Mouse (Mus musculus): ENCODE measurements around the gene Timm10. TPM values are rescaled to one million over a fixed set of nuclear protein-coding genes. Genes with fewer than 3 reads are reported as not detected.
A peak's percentile ranks its signal among the peaks of the same experiment; 100 is the strongest.

Gene Timm10
- polyA plus RNA-seq (2015; fragmentation: Nextera tagmentation; extraction: Ambion mirVana), result 45.0 and 49.8 TPM in 2 replicates

DNA sequence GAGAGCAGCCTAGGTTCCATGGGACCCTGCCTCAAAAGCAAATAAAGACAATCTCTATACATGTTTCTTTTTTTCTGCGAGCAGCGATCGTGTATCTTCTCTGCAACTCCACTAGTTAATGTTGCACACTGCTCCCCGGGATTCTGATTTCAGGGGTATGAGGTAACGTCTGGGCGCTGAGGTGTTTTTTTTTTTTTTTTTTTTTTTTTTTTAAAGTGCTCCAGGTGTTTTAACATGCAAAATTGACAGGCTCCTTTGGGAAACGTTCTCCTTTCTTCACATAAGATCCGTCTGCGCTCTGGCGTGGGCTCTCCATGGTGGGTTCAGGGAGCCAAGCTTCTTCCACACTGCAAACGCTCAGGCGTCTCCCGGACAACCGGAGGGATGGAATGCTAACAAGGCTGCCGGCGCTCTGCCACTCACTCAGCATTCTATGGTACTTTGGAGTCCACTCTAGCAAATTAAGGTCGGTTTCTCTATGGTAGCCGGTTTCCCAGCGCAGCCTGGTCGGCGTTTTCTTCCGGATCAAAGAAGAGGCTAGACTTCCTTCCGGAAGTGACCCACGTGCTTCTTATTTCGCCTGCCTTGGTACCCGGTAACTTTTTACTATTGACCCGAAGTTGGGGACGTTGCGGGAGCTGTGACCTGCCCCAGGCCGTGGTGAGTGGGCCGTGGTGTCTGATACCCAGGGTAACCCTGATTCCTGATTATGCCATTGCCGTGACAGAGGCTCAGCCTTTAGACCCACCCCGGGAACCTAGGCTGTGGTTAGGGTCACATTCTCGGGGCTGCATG is at the start of gene Timm10:
Timm10 (plus strand) TSS at position 510 of the 795 bp plus-strand sequence.
- Histone ChIP-seq H3K4me1 (peaks cover 10% of the 10 kb centered on the region), H3K27ac (peak within 1 kb of the TSS; percentile 65; the same call in 1 of the 2 replicates), H3K36me3 (peaks cover 12% of the 10 kb centered on the region; the same call in 1 of the 2 replicates), H3K4me2 (peak within 1 kb of the TSS; percentile 87), H3K9ac (peak within 1 kb of the TSS; percentile 50), H3K27me3 (no peaks in the 10 kb centered on the region), H3K4me3 (peak within 1 kb of the TSS; percentile 83), H3K9me3 (no peaks in the 10 kb centered on the region)
- ATAC-seq (ENCODE audit: insufficient number of reproducible peaks, low FRiP score, low TSS enrichment, low read depth), result peak; percentile 86
- WGBS, result under 1% methylated on average over 34 of the region's 34 CpGs

GRCm38 (mm10) chr2:84777706-84778105 is 49.1 kb upstream of the Timm10 start:
- H3K27ac ChIP-seq, result no peak overlapping the region
- H3K4me1 ChIP-seq, result peaks cover 14% of the 10 kb centered on the region
- no peaks in the 10 kb centered on the region for H3K36me3 ChIP-seq
- no peak overlapping the region for H3K9ac ChIP-seq
- ATAC-seq (ENCODE audit: insufficient number of reproducible peaks, low FRiP score, low TSS enrichment, low read depth), result no peak
- no peaks in the 10 kb centered on the region for H3K27me3 ChIP-seq
- no peak overlapping the region for H3K4me2 ChIP-seq
- no peaks in the 10 kb centered on the region for H3K9me3 ChIP-seq
- 46% methylated on average over 3 of the region's 3 CpGs for WGBS
- no peak overlapping the region for H3K4me3 ChIP-seq

- no peak overlapping the region for H3K9ac ChIP-seq
- H3K4me3 ChIP-seq, result no peak overlapping the region
- H3K9me3 ChIP-seq, result no peaks in the 10 kb centered on the region
- no peak for ATAC-seq (ENCODE audit: insufficient number of reproducible peaks, low FRiP score, low TSS enrichment, low read depth)
- H3K36me3 ChIP-seq, result no peaks in the 10 kb centered on the region
- H3K27me3 ChIP-seq, result no peaks in the 10 kb centered on the region
- peaks cover 12% of the 10 kb centered on the region for H3K4me1 ChIP-seq
- 61% methylated on average over 6 of the region's 6 CpGs for WGBS
- H3K27ac ChIP-seq, result no peak overlapping the region
- H3K4me2 ChIP-seq, result no peak overlapping the region
Observed at GRCm38 (mm10) chr2:84779210-84779609, 47.6 kb upstream of the Timm10 start.

DNA sequence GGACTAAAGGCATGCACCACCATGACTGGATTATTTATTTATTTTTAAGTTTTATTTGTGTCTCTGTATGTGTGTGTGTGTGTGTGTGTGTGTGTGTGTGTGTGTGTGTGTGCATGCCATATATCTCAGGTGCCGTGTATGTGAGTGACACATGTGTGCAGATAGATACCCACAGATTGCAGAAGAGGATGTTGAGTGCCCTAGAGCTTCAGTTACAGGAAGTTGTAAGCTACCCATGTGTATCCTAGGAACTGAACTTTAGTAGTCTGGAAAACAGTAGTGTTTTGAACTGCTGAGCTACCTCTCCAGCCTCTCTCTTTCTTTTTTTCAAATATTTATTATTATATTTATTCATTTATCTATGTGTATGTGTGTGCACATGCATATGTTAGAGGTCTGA is 43.5 kb upstream of the Timm10 start:
- H3K4me1 ChIP-seq, result no peaks in the 10 kb centered on the region
- 63% methylated on average over 1 of the region's 1 CpGs for WGBS
- H3K4me3 ChIP-seq, result no peak overlapping the region
- no peak overlapping the region for H3K4me2 ChIP-seq
- no peaks in the 10 kb centered on the region for H3K36me3 ChIP-seq
- H3K9me3 ChIP-seq, result no peaks in the 10 kb centered on the region
- H3K9ac ChIP-seq, result no peak overlapping the region
- ATAC-seq (ENCODE audit: insufficient number of reproducible peaks, low FRiP score, low TSS enrichment, low read depth), result no peak
- H3K27ac ChIP-seq, result no peak overlapping the region
- H3K27me3 ChIP-seq, result no peaks in the 10 kb centered on the region

- H3K4me1 ChIP-seq, result no peaks in the 10 kb centered on the region
- H3K4me3 ChIP-seq, result no peak overlapping the region
- H3K27me3 ChIP-seq, result no peaks in the 10 kb centered on the region
- WGBS, result 74% methylated on average over 3 of the region's 3 CpGs
- H3K27ac ChIP-seq, result no peak overlapping the region
- H3K9ac ChIP-seq, result no peak overlapping the region
- H3K9me3 ChIP-seq, result no peaks in the 10 kb centered on the region
- no peaks in the 10 kb centered on the region for H3K36me3 ChIP-seq
- no peak overlapping the region for H3K4me2 ChIP-seq
- no peak for ATAC-seq (ENCODE audit: insufficient number of reproducible peaks, low FRiP score, low TSS enrichment, low read depth)
Observed at GRCm38 (mm10) chr2:84783840-84784566, 42.8 kb upstream of the Timm10 start.

GRCm38 (mm10) chr2:84788316-84788715 is 38.5 kb upstream of the Timm10 start:
- Histone ChIP-seq H3K9ac (no peak overlapping the region), H3K27ac (no peak overlapping the region), H3K9me3 (no peaks in the 10 kb centered on the region), H3K4me3 (no peak overlapping the region), H3K36me3 (no peaks in the 10 kb centered on the region), H3K4me1 (no peaks in the 10 kb centered on the region), H3K27me3 (no peaks in the 10 kb centered on the region), H3K4me2 (no peak overlapping the region)
- WGBS, result 72% methylated on average over 3 of the region's 3 CpGs
- no peak for ATAC-seq (ENCODE audit: insufficient number of reproducible peaks, low FRiP score, low TSS enrichment, low read depth)

DNA sequence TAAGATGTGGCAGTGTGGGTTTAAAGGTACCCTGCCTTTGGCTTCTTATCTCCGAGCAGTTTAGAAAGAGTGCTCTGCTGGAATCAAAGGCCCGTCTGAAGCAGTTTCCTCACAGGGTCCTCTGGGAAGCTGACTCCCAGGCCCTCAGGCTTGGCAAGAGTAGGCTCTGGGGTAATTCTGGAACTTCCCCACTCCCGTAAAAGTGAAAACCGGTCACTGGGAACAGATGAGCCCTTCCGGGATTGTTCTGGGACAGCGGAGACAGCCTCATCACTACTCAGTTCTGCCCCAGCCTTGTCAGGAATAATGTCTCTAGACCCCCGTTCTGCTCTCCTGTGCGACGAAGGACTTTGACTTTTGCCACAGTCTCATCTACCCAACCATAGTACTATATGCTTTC is 36.4 kb upstream of the Timm10 start:
- 51% methylated on average over 9 of the region's 9 CpGs for WGBS
- Histone ChIP-seq H3K4me1 (no peaks in the 10 kb centered on the region), H3K27ac (no peak overlapping the region), H3K4me2 (no peak overlapping the region), H3K36me3 (no peaks in the 10 kb centered on the region), H3K9ac (no peak overlapping the region), H3K4me3 (no peak overlapping the region), H3K9me3 (no peaks in the 10 kb centered on the region), H3K27me3 (no peaks in the 10 kb centered on the region)
- ATAC-seq (ENCODE audit: insufficient number of reproducible peaks, low FRiP score, low TSS enrichment, low read depth), result no peak

DNA sequence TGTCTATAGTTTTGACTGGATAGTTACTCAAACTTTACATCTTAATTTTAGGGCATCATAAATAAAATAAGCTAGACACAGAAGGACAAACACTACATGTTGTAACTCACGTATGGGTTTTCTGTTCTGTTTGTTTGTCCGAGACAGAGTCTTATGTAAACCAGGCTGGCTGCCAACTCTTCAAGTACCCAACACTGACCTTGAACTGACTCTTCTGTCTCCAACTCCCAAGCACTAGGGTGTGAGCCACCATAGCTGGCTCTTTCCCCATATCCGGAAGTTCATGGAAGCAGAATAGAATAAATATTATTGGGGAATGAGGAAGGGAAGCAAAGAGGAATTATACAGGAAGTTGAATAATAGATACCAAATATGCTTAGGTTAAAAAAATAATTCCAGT is 34.3 kb upstream of the Timm10 start:
- ATAC-seq (ENCODE audit: insufficient number of reproducible peaks, low FRiP score, low TSS enrichment, low read depth), result no peak
- Histone ChIP-seq H3K4me1 (no peaks in the 10 kb centered on the region), H3K9me3 (no peaks in the 10 kb centered on the region), H3K36me3 (no peaks in the 10 kb centered on the region), H3K27me3 (no peaks in the 10 kb centered on the region), H3K4me3 (no peak overlapping the region), H3K9ac (no peak overlapping the region), H3K4me2 (no peak overlapping the region), H3K27ac (no peak overlapping the region)
- 76% methylated on average over 3 of the region's 3 CpGs for WGBS

DNA sequence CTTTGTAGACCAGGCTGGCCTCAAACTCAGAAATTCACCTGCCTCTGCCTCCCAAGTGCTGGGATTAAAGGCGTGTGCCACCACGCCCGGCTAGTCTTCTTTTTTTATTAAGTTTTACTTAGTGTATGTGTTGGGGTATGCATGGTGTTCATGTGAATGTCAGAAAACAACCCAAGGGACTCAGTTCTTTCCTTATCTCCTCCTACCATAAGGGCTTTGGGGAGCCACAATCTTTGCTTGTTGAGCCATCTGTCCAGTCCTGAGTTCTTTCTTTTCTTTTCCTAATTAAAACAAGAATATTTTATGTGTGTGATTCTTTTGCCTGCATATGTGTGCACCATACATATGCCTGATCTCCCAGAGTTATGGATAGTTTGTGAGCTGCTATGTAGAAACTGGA is 33.6 kb upstream of the Timm10 start:
- no peaks in the 10 kb centered on the region for H3K27me3 ChIP-seq
- H3K36me3 ChIP-seq, result no peaks in the 10 kb centered on the region
- H3K27ac ChIP-seq, result no peak overlapping the region
- H3K4me1 ChIP-seq, result peaks cover 4% of the 10 kb centered on the region; the same call in 1 of the 2 replicates
- no peak overlapping the region for H3K4me3 ChIP-seq
- no peak overlapping the region for H3K9ac ChIP-seq
- no peak overlapping the region for H3K4me2 ChIP-seq
- H3K9me3 ChIP-seq, result no peaks in the 10 kb centered on the region
- no peak for ATAC-seq (ENCODE audit: insufficient number of reproducible peaks, low FRiP score, low TSS enrichment, low read depth)
- WGBS, result 87% methylated on average over 3 of the region's 3 CpGs

DNA sequence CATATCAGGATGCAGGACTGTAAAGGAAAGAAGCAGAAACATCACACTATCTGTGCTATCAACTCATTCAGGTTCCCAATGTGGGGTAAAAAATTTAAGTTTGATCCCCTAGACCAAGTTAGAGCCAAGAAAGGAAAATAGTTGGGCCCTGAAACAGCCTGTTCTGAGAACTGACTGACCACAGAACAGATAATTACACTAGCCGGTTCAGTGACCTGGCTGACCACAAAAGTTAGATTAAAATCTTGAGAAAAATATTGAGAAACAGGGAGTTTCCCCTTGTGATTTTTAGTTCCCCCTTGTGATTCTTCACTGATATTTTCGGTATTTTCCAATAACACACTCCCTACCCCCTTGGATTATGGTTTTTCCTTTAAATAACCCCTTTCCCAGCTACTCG is 32.9 kb upstream of the Timm10 start:
- no peak overlapping the region for H3K4me3 ChIP-seq
- no peaks in the 10 kb centered on the region for H3K36me3 ChIP-seq
- no peak overlapping the region for H3K4me2 ChIP-seq
- H3K4me1 ChIP-seq, result peaks cover 7% of the 10 kb centered on the region; the same call in 1 of the 2 replicates
- H3K27me3 ChIP-seq, result no peaks in the 10 kb centered on the region
- H3K9me3 ChIP-seq, result no peaks in the 10 kb centered on the region
- ATAC-seq (ENCODE audit: insufficient number of reproducible peaks, low FRiP score, low TSS enrichment, low read depth), result no peak
- WGBS, result 84% methylated on average over 3 of the region's 3 CpGs
- H3K27ac ChIP-seq, result no peak overlapping the region
- no peak overlapping the region for H3K9ac ChIP-seq

GRCm38 (mm10) chr2:84797833-84798492 is 28.8 kb upstream of the Timm10 start:
- Histone ChIP-seq H3K9me3 (no peaks in the 10 kb centered on the region), H3K27me3 (no peaks in the 10 kb centered on the region), H3K4me2 (peak overlapping the region; percentile 96), H3K36me3 (no peaks in the 10 kb centered on the region), H3K27ac (peak overlapping the region; percentile 73), H3K4me3 (peak overlapping the region; percentile 56), H3K9ac (peak overlapping the region; percentile 50), H3K4me1 (peaks cover 11% of the 10 kb centered on the region; the same call in 1 of the 2 replicates)
- WGBS, result 12% methylated on average over 13 of the region's 13 CpGs
- peak; percentile 32; the same call in 1 of the 2 replicates for ATAC-seq (ENCODE audit: insufficient number of reproducible peaks, low FRiP score, low TSS enrichment, low read depth)

Measured in limb, embryonic 15.5 days (tissue).